Mouse (Mus musculus) lung, adult 2 months (tissue): Measurements from ENCODE around the gene Cpne6.

Experiments used
- CTCF ChIP-seq: fragments of 200-500 bp; IDR thresholded peaks from 2 replicates; pipeline ENCODE4 v1.5.1; 2011; ENCODE audit warnings: mild to moderate bottlenecking, low read length, control low read depth; ENCODE audit not compliant: insufficient read depth
- POLR2A ChIP-seq: fragments of 200-500 bp; IDR thresholded peaks from 2 replicates; pipeline ENCODE4 v1.6.1; 2011; ENCODE audit warnings: low read depth, mild to moderate bottlenecking, control low read depth, low read length, borderline replicate concordance; ENCODE audit errors: extremely low read depth

DNA sequence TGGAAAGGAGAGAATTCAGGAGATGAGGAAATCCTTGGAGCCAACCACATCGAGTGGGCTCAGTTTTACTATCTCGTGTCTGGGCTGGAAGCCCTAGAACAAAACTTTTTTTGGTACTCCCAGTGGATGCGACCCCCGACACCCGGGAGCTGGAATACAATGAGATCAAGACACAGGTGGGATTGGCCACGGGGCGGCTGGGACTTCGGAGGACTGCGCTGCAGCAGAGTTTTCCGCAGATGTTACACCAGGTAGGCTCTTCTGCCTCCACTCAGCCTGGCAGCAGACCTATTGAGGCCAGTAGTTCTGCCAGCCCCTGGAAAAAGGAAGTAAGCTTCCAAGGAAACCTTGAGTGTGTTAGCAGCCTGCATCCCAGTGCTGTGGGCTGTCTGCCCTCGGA, 53.0 kb downstream of the Cpne6 start:
- TF ChIP-seq CTCF (no peak), POLR2A (no peak)
